Mouse (Mus musculus): ENCODE results near the gene Mcoln2.
A peak's percentile ranks its signal among the peaks of the same experiment; 100 is the strongest.

Mcoln2 gene

GRCm38 (mm10) chr3:146149156-146150057 is at the start of gene Mcoln2:
Gene Mcoln2 (plus strand): TSS chr3:146149833.
- DNase-seq (ENCODE audit: low spot score in 2 of 2), result no peak

- DNase-seq (ENCODE audit: low spot score in 2 of 2), result no peak
Measured at GRCm38 (mm10) chr3:146099925-146100324, 49.7 kb upstream of the Mcoln2 start.

- peak in 1 of 2 experiments; percentile 3 for DNase-seq (ENCODE audit: low spot score in 2 of 2)
Measured at GRCm38 (mm10) chr3:146102049-146102448, 47.6 kb upstream of the Mcoln2 start.

- DNase-seq (ENCODE audit: low spot score in 2 of 2), result peak; percentile 4 to 5
Measured at GRCm38 (mm10) chr3:146107116-146107849, 42.4 kb upstream of the Mcoln2 start.

DNA sequence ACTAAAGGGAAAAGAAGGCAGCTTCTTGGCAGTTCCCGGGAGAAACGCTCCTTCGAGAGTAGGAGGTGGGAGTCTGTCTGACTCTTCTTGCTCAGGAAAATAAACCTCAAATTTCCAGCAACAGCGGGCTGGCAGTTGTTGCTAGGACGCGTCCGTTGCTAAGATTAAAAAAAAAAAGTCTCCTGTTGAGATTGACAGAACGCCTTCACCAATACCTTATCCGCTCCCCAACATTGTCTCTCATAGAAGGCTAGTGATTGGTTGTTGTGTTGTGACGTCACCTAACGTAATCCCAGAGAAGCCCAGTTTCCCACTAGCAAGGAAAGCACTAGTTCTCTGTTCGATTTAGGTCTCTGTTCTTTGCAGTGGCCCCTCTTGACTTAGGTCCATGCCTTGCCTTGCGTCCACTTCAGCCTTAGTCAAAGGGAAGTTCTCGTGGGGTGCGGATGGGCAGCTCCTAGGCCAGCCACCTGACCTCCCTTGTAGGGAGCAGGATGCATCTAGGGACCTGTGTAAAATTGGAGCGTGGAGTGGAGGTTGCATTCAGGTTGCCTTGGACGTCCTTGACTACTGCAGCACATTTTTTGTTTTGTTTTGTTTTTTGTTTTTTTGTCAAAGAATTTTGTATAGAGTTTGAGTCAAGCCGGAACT is 41.6 kb upstream of the Mcoln2 start, which contains the start of gene Wdr63:
Wdr63 (minus strand) TSS at position 210 of the 651 bp plus-strand sequence.
- peak; percentile 51 to 78 for DNase-seq (ENCODE audit: low spot score in 2 of 2)

DNA sequence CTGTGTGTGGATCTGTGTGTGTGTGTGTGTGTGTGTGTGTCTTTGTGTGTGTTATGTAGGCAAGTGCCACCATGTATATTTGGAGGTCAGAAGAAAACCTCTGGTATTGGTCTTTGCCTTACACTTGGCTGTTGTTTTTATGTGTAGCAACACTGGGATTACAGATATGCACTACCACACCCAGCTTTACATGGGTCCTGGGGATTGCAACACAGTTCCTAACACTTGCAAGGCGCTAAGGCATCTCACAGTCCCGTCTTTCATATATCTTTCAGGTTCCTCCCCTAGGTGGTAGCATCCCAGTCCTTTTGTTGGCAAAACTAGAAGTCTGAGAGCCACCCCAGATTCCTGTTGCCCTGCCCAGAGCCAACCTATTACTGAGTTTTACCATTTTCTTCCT is 40.7 kb upstream of the Mcoln2 start:
- no peak for DNase-seq (ENCODE audit: low spot score in 2 of 2)

DNA sequence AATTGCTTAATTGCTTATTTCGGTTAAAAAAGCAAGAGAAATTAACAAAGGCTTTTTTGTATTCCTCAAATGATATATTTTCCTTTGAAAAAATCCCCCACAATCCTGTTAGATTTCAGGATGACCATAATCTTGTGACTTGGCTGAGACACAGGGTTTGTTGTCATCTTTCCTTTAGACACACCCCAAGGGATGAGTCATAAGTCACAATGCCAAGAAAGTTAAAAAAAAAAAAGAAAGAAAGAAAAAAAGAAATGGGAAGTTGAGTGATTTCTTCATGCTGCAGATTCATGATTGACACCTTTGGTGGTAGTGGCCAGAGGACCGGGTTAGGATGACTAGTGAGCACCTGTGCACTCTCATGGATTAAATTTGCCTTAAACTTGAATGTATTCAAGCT is 39.3 kb upstream of the Mcoln2 start:
- DNase-seq (ENCODE audit: low spot score in 2 of 2), result no peak

GRCm38 (mm10) chr3:146110916-146111315 is 38.7 kb upstream of the Mcoln2 start:
- no peak for DNase-seq (ENCODE audit: low spot score in 2 of 2)

GRCm38 (mm10) chr3:146117258-146117996 is 32.2 kb upstream of the Mcoln2 start, which contains the start of gene Mcoln3:
Gene Mcoln3 (plus strand): TSS chr3:146117450.
- no peak for DNase-seq (ENCODE audit: low spot score in 2 of 2)

DNA sequence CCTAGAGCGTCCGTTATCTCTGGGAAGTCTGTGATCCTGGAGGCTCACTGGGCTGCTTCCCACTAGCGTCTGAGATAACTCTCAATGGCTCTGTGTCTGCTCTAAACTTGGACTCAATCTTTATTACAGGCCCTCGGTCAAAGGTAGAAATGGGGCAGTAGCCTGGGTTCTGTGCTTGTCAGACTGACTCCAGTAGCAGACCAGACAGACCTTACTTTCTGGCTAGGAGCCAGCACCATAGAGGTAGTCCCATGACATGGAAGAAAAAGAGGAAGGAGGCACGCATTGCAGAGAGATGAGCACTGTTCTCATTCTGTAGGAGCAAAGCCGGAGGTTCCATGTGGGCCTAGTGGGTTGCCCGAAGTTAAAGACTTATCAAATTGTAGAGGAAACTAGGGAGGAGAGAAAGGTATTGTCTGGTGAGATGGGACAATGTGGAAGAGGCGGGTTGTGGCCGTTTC is 31.6 kb upstream of the Mcoln2 start:
- DNase-seq (ENCODE audit: low spot score in 2 of 2), result no peak

- DNase-seq (ENCODE audit: low spot score in 2 of 2), result no peak
Measured at GRCm38 (mm10) chr3:146121310-146122124, 28.1 kb upstream of the Mcoln2 start.

DNA sequence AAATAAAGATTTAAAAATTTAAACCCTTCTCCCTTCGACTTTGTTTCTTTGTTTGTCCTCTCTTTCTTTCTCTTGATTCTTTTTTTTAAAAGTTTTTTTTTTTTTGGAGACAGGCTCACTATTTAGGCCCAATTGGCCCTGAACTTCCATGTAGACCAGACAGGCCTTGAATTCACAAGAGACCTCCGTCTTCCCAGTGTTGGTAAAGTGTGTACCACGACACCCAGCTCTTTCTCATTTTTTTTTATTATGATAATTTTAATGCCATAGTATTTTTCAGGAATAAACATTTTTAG is 27.6 kb upstream of the Mcoln2 start:
- DNase-seq (ENCODE audit: low spot score in 2 of 2), result no peak

DNA sequence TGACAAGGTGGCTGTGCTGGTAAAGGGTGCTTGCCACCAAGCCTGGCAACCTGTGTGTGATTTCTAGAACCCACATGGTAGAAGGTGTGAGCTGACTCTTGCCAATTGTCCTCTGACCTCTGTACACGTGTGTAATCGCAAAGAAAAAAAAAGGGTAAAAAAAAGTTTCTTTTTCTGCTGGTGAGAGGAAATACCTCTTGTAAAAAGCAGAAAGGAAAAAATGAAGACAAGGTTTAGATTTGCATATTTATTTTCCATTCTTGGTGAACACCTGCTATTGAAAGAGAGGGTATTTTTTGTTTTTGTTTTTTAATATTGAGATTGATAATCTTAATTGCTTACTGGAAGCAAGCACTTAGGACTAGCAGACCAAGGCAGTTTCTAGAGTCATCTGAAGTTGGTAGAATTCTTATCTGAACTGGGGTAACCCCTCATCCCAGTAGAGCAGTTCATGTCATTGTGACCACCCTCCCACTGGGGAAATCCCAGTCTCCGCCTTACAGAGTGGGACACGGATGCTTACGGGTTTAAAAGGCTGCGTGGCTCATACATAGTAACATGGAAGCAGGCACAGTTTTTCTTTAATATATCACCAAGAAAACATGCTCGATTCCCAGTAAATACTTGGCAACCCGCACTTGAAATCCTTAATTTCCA is 26.7 kb upstream of the Mcoln2 start:
- no peak for DNase-seq (ENCODE audit: low spot score in 2 of 2)

DNA sequence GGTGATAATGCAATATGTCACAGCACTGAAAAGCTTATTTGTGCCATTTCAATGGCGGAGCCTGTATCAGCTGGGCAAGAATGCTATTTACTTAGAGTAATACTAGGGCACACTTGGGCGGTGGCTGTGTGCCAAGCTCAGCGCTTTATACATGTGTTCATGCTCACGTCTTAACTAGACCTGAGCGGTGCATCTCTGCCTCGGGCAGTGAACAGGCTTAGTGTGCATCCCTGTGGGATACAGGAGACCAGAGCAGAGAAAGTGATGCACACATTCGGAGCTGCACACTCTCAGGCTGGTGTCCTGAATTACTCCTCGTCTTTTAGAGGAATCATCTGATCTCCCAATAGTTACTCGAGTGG is 26.2 kb upstream of the Mcoln2 start:
- no peak for DNase-seq (ENCODE audit: low spot score in 2 of 2)

GRCm38 (mm10) chr3:146127205-146127604 is 22.4 kb upstream of the Mcoln2 start:
- DNase-seq (ENCODE audit: low spot score in 2 of 2), result no peak

GRCm38 (mm10) chr3:146134834-146135233 is 14.8 kb upstream of the Mcoln2 start:
- DNase-seq (ENCODE audit: low spot score in 2 of 2), result no peak

DNA sequence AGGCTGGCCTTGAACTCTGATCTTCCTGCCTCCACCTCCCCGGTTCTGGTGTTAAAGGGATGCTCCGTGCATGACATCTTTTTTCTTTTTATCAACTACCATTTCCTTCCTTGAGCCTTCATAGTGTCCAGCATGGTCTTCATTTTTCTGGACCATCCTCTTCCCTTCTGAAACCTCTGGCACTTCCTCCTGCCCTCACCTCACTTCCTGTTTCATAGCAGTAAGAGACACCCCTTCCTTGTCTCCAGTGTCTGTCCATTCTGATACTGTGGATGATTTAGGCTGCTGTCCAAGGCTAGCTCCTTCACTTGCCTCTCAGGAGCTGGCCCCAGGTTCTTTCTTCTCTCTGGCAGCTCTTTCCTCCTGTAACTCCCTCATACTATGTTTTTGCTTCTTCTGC is 14.2 kb upstream of the Mcoln2 start:
- DNase-seq (ENCODE audit: low spot score in 2 of 2), result no peak

DNA sequence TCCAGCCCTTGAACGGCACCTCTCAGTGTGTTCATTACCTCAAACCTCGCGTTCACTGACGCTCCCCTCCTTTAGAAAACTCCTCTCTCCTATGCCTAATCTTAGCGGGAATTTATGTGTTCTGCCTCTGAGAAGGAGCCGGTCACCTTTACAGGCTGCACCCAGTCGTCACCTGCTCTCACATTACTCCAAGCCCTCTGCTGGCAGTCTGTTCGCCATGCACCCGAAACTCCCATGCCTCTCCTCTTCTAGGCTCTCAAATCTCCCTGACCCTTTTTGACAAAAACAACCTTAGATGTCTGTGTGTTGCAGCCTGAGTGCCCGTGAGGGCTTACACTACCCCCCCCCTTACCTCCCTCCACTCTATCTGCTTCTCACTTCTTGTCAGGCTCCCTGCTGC is 13.2 kb upstream of the Mcoln2 start:
- no peak for DNase-seq (ENCODE audit: low spot score in 2 of 2)

DNA sequence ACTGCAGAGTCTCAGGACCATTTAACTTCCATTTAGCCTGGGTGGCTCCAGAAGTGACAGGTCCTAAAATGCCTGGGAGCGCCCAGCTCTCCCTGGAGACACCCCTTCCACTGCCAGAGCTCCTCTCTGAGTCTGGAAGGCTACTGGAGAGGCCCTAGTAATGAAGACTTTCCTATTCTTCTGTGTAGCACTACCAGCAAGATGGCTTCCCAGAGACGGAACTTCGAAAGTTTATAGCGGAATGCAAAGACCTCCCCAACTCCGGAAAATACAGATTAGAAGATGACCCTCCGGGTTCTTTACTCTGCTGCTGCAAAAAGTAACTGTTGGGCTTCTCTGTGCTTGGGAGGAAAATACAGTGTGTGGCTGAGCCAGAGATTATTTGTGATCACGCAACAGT is 9.4 kb upstream of the Mcoln2 start:
- no peak for DNase-seq (ENCODE audit: low spot score in 2 of 2)

DNA sequence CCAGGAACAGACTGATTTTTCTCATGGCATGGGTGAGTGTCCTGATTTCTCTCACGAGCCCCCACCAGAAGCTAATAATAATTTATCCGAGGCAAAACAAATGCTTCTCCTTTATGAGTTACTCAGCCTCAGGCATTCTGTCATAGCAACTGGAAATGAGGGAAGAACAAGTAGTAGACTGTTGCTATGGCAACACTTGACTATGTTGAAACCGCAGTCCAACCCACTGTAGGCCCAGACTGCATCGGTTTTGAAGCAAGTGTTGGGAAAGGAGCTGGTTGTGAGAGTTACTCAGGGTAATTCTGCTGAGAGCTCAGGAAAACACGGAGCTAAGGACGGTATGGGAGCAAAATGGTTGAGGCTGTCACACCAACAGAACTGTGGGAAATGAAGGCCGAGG is 7.1 kb upstream of the Mcoln2 start:
- DNase-seq (ENCODE audit: low spot score in 2 of 2), result no peak
